Mouse (Mus musculus): ENCODE measurements around the gene Ephx3.

Gene Ephx3

DNA sequence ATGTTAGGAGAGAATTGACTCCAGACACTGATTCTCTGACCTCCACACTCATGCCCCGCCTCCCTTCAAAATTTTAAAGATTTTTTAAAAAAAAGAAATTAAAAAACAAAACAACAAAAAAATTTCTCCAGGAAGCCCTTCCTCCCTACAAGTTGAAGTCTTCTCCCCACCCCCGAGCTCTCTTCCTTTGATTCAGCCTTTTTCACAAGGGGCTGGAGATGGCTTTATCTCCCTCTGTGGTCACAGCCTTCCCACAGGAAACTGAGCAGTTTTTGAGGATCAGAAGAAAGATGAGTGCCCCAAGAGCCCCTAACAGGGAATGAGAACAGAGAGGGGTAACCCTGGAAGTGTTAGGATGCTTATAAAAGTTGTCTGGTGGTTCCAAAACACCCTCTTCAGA, 16.9 kb downstream of the Ephx3 start:
- DNase-seq (ENCODE audit: low spot score): no peak

DNA sequence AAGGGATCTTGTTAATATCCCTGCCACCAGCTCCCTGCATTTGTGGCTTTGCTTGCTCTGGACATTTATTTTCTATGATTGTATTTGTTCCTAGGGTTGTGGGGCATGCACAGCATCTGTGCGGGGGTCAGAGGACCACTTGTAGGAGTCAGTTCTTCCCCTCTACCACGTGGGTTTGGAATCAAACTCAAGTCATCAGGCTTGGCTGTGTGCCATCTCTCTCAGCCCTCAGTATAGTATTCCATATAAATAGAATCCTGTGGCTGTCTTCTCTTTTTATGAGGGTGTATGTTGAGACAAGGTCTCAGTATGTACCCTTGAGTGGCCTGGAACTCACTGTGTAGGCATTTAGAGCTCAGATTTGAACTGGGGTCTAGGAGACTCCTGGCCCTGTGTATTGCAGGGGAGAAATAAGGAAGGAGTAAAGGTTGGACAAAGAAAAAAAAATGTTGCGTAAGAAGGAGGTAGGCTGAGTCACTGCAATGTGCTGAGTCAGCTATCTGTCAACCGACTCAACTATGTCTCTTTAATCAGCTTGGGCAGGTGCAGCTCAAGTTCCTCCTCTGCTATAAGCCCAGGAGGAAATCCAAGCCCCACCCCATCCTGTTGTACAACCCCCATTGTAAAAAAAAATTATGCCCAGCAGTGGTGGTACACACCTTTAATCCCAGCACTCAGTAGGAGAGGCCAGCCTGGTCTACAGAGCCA, 19.7 kb downstream of the Ephx3 start:
- no peak for DNase-seq (ENCODE audit: low spot score)

DNA sequence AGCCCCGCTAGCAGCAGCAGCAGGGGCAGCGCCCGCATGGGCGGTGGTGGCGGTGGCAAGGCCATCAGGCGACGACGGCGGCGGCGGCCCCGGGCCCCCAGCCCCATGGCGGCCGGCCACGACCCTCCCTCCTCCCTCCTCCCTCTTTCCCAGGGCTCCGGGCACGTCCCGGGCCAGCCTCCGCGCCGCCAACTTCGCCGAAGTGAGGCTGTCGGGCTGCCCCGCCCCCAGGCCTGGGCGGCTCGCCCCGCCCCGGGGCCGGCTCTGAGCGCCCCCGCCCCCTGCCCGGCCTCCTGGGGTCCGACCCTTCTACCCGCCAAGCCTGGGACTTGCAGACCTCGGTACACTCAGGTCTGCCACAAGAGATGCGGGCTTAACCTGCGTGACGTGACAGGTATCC, 22.7 kb downstream of the Ephx3 start, which contains the start of gene Notch3:
TSS of gene Notch3 (minus strand) at position 166 of the 400 bp plus-strand sequence.
- DNase-seq (ENCODE audit: low spot score): peak; percentile 59

DNA sequence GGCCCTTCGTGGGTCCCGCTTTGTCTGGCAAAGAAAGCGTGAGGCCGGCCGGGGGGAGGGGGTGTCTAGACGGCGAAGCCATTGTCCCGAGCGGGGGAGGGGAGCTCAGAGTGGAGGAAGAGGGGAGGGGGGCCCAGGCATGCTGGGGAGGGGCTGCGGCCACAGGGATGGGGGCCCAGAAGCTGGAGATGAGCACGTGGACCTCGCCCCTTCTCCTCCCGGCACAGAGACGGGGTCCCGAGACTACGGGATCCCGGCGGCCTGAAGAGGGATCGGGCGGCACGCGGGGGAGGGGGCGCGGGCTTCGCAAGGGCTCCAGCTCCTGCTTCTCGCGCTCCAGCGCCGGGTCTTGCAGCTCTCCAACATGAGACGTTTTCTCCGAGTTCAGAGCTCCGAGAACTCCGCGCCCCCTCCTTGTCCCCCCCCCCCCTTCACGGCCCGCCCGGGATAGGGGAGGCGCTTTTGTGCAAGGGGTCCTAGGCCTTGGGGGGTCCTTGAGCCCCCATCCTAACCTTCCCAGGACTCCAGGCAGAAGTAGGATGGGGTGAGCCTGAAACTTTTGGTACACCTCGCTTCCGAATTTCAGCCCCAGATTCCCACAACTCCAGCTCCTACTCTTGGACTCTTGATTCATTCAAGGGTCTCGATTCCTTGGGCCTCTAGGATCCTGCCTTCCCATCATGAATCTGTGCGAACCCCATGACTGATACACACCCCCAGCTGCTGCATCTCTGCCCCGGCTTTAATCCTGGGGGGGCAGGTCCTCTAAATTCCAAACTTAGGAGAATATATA, 23.4 kb downstream of the Ephx3 start:
- DNase-seq (ENCODE audit: low spot score): peak; percentile 46

DNA sequence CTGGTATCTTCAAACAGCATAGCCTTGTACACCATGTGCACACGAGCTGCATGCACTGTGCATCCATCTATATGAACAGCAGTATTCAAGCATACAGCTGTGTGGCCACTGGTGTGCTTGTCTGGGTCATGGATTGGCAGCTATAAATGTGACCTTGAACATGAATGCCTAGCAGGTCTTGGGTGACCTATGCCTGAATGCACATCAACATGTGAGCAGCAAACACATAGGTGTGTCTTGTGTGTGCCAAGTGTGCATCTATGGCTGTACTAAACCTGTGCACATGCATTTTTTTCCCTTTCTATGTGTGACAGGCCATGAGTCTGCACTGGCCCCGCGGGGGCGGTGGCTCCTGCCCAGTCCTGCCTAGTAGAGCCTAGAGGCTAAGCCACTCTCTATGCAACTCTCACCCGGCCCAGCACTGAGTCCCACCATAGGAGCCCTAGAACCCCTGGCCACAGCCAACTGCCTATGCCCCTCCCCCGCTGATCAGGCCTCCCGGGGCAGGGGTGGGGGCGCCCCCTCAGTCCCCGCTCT, 24.0 kb downstream of the Ephx3 start:
- DNase-seq (ENCODE audit: low spot score): no peak

DNA sequence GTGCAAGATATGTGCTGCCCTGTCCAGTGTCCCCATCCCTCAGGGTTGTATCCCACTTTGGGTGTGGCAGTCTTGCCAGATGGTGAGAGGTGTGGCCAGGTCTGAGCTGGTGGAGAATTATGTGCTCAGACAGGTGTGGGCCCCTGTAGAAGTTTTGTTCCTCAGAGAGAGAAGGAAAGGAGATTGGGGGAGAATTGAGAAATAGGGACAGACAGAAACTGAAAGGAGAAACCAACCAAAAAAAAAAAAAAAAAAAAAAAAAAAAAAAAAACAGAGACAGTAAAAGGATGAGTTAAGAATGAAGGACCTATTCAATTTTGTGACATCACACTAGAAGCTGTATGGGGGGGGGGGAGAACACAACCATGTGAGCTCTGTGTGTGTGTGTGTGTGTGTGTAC, 24.6 kb downstream of the Ephx3 start:
- no peak for DNase-seq (ENCODE audit: low spot score)

DNA sequence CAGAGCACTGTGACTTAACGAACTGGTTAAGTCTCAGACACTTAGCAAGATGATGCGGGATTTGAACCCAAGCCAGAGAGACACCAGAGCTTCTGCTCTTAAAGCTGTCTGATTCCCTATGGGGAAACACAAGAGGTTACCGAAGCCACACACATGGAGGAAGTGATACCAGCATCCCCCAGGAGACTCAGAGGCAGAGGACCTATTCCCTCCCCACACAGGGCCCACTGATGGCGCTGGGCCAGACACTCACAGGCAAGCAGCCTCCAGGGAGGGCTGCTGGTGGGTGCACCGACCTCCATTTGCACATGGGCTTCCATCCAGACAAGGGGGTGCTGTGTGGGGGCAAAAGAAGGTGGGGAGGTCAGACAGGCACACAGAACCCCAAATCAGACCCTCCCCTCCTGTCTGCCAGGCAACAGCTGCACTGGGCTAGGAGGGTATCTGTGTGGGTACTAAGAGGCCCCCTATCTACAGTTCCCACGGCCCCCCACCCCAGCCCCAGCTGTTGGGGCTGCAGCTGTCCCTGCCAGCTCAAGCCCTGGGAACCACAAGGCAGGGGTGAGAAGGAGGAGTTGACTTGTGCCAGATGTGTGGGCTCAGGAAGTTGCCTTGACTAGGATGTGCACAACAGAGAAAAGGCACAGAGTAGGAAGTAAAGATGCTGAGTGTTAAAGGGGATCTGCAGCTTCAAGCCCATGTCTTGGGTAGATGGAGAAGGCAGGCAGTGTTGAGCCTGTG, 25.3 kb downstream of the Ephx3 start:
- no peak for DNase-seq (ENCODE audit: low spot score)

DNA sequence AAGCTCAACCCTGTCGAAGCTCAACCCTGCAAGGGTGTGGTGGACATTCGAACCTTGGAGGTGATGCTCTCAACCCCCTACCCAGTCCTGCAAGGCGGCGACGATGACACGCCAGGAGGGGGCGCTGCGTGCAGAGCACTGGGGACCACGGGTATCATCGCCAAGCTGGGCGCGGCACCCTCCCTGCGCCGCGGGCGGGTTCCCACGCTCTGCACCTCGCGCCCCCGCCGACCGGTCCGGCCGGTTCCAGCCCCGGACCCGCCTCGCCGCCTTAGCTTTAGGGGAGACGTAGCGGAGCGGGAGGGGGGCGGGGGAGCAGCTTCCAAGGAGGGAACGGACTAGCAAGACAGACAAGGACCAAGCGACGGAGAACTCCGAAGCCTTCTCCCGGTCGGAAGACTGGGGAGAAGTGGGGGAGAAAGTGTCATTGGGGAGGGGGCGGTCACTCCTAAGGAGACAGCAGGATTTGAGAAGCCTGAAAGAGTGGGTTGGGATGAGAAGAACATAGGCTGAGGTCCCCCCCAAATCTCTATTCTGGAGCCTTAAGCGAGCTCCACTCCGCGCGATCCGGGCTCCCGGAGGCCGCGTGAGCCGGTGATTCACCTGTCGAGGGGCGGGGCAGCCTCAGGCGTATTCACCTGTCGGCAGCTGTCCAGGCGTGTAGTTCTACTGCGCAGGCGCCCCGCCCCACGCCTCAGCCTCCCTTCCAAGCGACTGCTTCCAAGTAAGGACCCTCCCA, 27.1 kb downstream of the Ephx3 start:
- peak; percentile 81 for DNase-seq (ENCODE audit: low spot score)

DNA sequence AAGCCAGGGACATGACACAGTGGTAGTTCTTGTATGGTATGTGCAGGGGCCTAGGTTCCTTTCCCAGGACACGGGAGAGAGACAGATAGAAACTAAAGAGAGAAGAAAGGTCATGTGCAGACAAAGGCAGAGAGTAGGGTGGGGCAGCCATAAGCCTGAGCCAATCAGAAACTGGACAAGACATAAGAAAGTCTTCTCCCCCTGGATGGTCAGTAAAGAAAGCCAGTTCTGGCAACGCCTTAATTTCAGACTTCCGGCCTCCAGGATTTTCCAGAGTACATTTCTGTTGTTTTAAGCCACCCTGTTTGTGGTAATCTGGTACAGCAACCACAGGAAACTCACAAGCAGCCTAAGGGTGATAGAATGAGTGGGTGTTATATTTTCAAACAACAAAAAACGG, 28.5 kb downstream of the Ephx3 start:
- no peak for DNase-seq (ENCODE audit: low spot score)

DNA sequence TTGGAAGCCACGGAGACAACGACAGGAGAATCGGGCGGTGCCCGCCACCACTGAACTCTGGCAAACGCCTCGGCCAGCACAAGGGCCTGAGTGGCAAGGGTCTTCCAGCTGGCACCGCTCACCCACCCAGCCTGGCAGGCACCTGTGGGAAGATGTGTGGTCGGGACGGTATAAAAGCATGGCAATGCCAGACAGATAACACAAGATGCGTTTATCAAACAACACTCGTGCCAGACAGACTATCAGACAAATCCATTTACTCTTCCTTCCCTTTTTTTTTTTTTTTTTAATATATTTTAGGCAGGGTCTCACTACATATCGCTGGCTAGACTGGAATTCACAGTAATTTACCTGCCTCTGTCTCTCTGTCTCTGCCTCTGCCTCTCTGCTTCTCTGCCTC, 30.5 kb downstream of the Ephx3 start:
- DNase-seq (ENCODE audit: low spot score): no peak

DNA sequence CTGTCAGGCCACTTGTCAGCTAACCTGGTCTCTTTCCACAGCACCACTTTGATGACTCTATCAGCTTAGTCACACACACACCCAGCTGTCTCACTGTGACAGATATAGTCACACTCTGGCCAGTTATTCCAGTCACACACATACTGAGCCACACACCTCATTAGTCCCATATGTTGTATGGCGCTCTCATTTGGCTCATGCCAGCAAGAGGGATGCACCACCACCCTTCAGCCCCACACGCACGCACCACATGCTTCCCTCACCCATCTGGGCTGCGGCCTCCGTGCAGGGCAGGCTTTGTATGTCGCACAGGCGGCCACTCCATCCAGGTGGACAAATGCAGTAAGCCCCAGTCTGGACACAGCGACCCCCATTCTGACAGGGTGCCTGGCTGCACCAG, 42.6 kb downstream of the Ephx3 start:
- no peak for DNase-seq (ENCODE audit: low spot score)

DNA sequence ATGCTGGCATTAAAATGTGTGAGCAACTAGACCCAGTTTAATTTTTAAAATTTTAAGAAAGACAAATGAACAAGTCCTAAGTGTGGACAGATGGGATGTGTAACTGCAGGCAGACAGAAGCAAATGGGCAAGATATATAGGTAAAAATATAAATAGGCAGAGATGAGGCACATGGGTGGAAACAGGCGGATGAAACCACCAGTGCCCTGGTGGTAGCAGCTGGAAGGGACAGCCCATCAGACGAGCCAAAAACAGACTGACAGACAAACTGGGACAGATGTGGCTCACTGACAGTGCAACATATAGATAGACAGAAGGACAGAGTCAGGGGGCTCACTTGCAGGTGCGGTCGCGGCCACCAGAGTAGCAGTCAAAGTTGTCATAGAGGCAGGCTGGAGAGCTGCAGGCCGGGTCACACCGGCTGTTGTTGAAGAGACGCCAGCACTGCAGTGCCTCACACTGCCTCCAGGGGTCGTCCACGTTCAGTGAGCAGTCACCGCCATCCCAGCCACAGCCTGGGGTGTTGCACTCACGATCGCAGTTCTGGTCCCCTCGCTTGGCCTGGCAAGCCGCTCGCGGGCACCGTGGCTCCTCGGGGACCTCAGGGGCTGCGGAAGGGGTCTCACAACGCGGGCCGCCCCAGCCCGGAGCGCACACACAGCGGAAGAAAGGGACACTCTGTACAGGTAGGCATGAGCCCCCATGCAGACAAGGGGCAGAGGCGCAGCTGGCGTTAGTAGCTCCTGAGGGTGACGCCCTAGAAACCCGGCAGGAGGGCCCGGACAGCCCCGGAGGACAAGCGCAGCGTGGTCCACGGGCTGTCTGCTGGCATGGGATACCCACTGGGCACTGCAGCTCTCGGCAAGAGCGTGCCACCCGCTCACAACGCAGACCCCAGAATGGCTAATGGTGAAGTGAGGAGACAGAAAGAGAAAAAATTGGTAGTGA, 46.2 kb downstream of the Ephx3 start:
- peak; percentile 82 for DNase-seq (ENCODE audit: low spot score)

DNA sequence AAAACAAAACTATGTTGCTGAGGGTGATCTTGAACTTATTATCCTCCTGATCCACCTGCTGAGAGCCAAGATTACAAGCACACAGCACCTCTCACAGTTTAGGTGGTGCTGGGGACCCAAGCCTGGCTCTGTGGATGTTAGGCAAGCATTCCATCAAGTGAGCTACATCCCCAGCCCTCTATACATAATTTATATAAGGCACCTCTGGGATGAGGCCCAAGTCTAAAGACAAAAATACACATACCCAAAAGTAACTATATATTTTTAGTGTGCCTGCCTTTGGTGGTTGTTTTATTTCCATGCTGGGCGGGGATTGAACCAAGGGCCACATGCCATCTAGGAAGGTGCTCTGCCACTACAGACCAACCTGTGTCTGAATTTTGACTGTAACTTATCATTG, 47.1 kb downstream of the Ephx3 start:
- DNase-seq (ENCODE audit: low spot score): no peak

All from urinary bladder, postnatal 25 days (tissue).